Mouse (Mus musculus) gastrocnemius, postnatal 4 days (tissue): ENCODE data around the gene Golga4. TPM values are rescaled to one million over a fixed set of nuclear protein-coding genes. Genes with fewer than 3 reads are reported as not detected.

Source experiments
- DNase-seq, 2 experiments: peaks; one replicate each; pipeline ENCODE4 v3.0.0; 2021 to 2022; ENCODE audit warnings: low spot score in 2 of 2, mixed read lengths in 2 of 2
- total RNA-seq, 2 experiments: library from RNA; stranded (reverse); gene quantifications; 2 replicates each; pipeline ENCODE4 v1.2.3; 2021

The Golga4 gene
- total RNA-seq, 2 experiments from 2014 or later: 137 to 148 TPM

- DNase-seq: no peak
Observed at GRCm38 (mm10) chr9:118488896-118489578, 17.0 kb upstream of the Golga4 start.

- DNase-seq: peak in 1 of 2 experiments; percentile 68
Observed at GRCm38 (mm10) chr9:118489579-118490019, 16.5 kb upstream of the Golga4 start.

GRCm38 (mm10) chr9:118491195-118491594, 14.9 kb upstream of the Golga4 start:
- no peak for DNase-seq

GRCm38 (mm10) chr9:118492932-118493698, 13.0 kb upstream of the Golga4 start:
- DNase-seq: no peak

GRCm38 (mm10) chr9:118494106-118494505, 12.0 kb upstream of the Golga4 start:
- DNase-seq: no peak

GRCm38 (mm10) chr9:118495933-118496332, 10.1 kb upstream of the Golga4 start:
- no peak for DNase-seq

- no peak for DNase-seq
Observed at GRCm38 (mm10) chr9:118496952-118497351, 9.1 kb upstream of the Golga4 start.

GRCm38 (mm10) chr9:118498061-118498460, 8.0 kb upstream of the Golga4 start:
- no peak for DNase-seq

GRCm38 (mm10) chr9:118500963-118501362, 5.1 kb upstream of the Golga4 start:
- no peak for DNase-seq

- no peak for DNase-seq
Observed at GRCm38 (mm10) chr9:118504656-118505055, 1.4 kb upstream of the Golga4 start.

- peak in 1 of 2 experiments; percentile 40 for DNase-seq
Observed at GRCm38 (mm10) chr9:118506404-118507231, 551 bp downstream of the Golga4 start.

GRCm38 (mm10) chr9:118507552-118507951, 1.5 kb downstream of the Golga4 start:
- DNase-seq: no peak

GRCm38 (mm10) chr9:118508601-118509000, 2.5 kb downstream of the Golga4 start:
- DNase-seq: no peak

GRCm38 (mm10) chr9:118510941-118511690, 5.0 kb downstream of the Golga4 start:
- no peak for DNase-seq

- DNase-seq: no peak
Observed at GRCm38 (mm10) chr9:118512681-118513233, 6.7 kb downstream of the Golga4 start.

- no peak for DNase-seq
Observed at GRCm38 (mm10) chr9:118515476-118515875, 9.4 kb downstream of the Golga4 start.

GRCm38 (mm10) chr9:118516162-118516561, 10.1 kb downstream of the Golga4 start:
- no peak for DNase-seq

GRCm38 (mm10) chr9:118517619-118518018, 11.6 kb downstream of the Golga4 start:
- no peak for DNase-seq

GRCm38 (mm10) chr9:118519101-118519500, 13.0 kb downstream of the Golga4 start:
- no peak for DNase-seq

GRCm38 (mm10) chr9:118520011-118520410, 13.9 kb downstream of the Golga4 start:
- DNase-seq: peak in 1 of 2 experiments; percentile 33
